Mouse (Mus musculus): ENCODE measurements at regions not wholly inside any gene's neighbourhood (a gene's known extent, or its start where the extent isn't known, plus 50 kb on each side); places are given as distances from the start of the nearest gene placed in this dataset.
"Not testable (repeated sequence)": the region's sequence is repeated elsewhere in the genome, so short reads cannot be mapped to it uniquely, and the experiment has no call there.

DNA sequence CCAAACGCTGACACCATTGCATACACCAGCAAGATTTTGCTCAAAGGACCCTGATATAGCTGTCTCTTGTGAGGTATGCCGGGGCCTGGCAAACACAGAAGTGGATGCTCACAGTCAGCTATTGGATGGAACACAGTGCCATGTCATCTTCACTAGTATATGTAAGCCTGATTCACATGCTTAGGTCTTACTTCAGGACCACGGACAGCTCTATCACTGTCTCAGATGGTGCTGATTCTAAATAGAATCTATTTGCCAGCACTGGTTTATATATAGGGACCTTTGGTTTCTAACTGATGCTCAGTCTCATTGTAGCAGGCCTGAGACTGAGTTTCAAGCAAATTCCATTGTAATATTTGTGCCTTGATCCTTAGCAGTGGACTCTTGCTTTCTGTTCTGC lies 248.8 kb downstream of the Arl6ip6 start:
- ATAC-seq; H3K4me1 ChIP-seq (ENCODE audit: control insufficient read depth, insufficient read depth, low read length); H3K36me3 ChIP-seq (ENCODE audit: control insufficient read depth, insufficient read depth, low read length); H3K9ac ChIP-seq (ENCODE audit: low read depth, low read length); H3K27me3 ChIP-seq (replicated peaks; ENCODE audit: control insufficient read depth, insufficient read depth, low read length); H3K27ac ChIP-seq (ENCODE audit: low read length); H3K4me2 ChIP-seq (ENCODE audit: low read depth, low read length); H3K9me3 ChIP-seq (ENCODE audit: control insufficient read depth, low read length); H3K4me3 ChIP-seq (ENCODE audit: low read length): not testable (repeated sequence)
- WGBS: 55% methylated on average over 3 of the region's 3 CpGs

DNA sequence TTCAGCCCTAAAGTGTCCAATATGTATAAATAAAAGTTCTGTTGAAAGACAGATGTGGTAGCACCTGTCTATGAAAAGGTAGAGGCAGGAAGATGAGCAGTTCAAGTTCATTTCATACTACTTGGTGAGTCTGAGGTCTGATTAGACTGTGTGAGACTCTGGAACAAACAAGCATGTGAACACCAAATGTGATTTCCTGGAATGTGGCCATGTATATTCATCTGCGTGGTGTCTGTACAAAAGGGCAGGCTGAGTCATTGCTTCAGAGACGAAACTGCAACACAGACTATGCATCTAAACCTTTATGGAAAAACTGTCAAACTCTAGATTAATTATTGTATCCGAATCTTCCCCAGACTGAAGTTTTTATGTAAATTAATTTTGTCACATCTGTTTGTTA lies 268.7 kb downstream of the Arl6ip6 start:
- H3K27ac ChIP-seq (ENCODE audit: low read length): no peak overlapping the region
- H3K4me1 ChIP-seq (ENCODE audit: control insufficient read depth, insufficient read depth, low read length): no peaks in the 10 kb centered on the region
- H3K9me3 ChIP-seq (ENCODE audit: control insufficient read depth, low read length): no peaks in the 10 kb centered on the region
- H3K36me3 ChIP-seq (ENCODE audit: control insufficient read depth, insufficient read depth, low read length): no peaks in the 10 kb centered on the region
- H3K27me3 ChIP-seq (replicated peaks; ENCODE audit: control insufficient read depth, insufficient read depth, low read length): no peaks in the 10 kb centered on the region
- H3K4me2 ChIP-seq (ENCODE audit: low read depth, low read length): no peak overlapping the region
- no peak for ATAC-seq
- H3K9ac ChIP-seq (ENCODE audit: low read depth, low read length): no peak overlapping the region
- WGBS: 62% methylated on average over 3 of the region's 3 CpGs
- H3K4me3 ChIP-seq (ENCODE audit: low read length): no peak overlapping the region

DNA sequence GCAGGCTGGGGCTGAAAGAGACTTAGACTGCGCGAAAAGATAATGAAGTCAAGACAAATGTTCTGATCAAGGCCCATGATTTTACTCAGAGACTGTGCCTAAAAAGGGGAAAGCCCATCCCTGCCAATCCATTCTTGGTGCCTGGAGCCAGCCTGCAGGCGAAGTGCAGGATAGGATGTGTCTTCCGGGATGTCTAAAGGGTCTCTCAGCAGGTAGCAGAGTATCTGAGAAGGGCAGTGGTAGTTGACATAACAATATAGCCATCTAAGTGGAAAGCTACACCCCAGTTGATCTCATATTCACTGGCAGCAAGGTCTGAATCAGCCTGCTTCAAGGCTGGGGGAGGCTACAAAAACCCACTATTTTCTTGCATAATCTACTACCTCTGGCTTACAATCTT lies 282.9 kb downstream of the Arl6ip6 start:
- ATAC-seq: no peak
- no peaks in the 10 kb centered on the region for H3K9me3 ChIP-seq (ENCODE audit: control insufficient read depth, low read length)
- H3K36me3 ChIP-seq (ENCODE audit: control insufficient read depth, insufficient read depth, low read length): no peaks in the 10 kb centered on the region
- no peak overlapping the region for H3K4me2 ChIP-seq (ENCODE audit: low read depth, low read length)
- no peaks in the 10 kb centered on the region for H3K4me1 ChIP-seq (ENCODE audit: control insufficient read depth, insufficient read depth, low read length)
- H3K9ac ChIP-seq (ENCODE audit: low read depth, low read length): no peak overlapping the region
- H3K4me3 ChIP-seq (ENCODE audit: low read length): no peak overlapping the region
- 85% methylated on average over 4 of the region's 4 CpGs for WGBS
- H3K27ac ChIP-seq (ENCODE audit: low read length): no peak overlapping the region
- H3K27me3 ChIP-seq (replicated peaks; ENCODE audit: control insufficient read depth, insufficient read depth, low read length): no peaks in the 10 kb centered on the region

DNA sequence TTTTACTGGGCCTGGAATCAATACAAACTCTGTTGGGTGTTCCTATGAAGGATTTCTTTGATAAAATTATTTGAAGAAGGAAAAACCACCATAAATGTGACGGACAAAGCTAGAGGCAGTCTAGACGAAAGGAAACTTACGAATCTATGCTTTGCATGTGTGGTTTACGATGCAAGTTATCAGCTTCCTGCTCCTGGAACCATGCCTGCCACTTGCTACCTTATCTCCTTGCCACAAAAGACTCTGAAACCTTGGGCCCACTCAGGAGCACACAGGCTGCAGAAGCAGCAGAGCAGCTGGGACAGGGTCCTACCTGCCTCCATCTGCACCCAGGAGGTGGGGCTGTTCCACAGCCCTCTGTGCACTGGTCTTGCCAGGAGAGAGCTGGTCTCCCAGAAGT lies 287.5 kb downstream of the Arl6ip6 start:
- H3K9me3 ChIP-seq (ENCODE audit: control insufficient read depth, low read length); H3K27me3 ChIP-seq (replicated peaks; ENCODE audit: control insufficient read depth, insufficient read depth, low read length); H3K27ac ChIP-seq (ENCODE audit: low read length); H3K4me1 ChIP-seq (ENCODE audit: control insufficient read depth, insufficient read depth, low read length); H3K9ac ChIP-seq (ENCODE audit: low read depth, low read length); H3K36me3 ChIP-seq (ENCODE audit: control insufficient read depth, insufficient read depth, low read length); ATAC-seq; H3K4me2 ChIP-seq (ENCODE audit: low read depth, low read length); H3K4me3 ChIP-seq (ENCODE audit: low read length): not testable (repeated sequence)
- 70% methylated on average over 4 of the region's 4 CpGs for WGBS

DNA sequence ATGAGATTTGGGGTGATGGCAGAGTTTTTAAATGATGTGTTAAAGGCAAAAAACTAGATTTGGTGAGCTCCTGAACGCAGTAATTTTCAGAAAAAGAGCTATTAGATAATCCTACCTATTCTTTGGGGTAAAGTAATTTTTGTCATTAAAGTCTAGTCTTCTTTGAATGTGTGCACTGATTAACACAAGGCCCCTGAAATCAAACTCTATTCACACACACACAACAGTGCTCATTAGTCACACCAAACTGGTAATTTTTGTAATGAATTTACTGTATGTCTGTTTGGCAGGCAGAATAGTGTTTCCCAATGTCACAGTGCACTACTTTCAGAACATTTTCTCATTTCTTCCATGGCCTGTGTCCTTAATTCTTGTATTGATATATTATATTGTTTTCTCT lies 296.8 kb downstream of the Arl6ip6 start:
- H3K9ac ChIP-seq (ENCODE audit: low read depth, low read length): no peak overlapping the region
- no peaks in the 10 kb centered on the region for H3K4me1 ChIP-seq (ENCODE audit: control insufficient read depth, insufficient read depth, low read length)
- ATAC-seq: no peak
- no peak overlapping the region for H3K4me2 ChIP-seq (ENCODE audit: low read depth, low read length)
- no peaks in the 10 kb centered on the region for H3K27me3 ChIP-seq (replicated peaks; ENCODE audit: control insufficient read depth, insufficient read depth, low read length)
- H3K4me3 ChIP-seq (ENCODE audit: low read length): no peak overlapping the region
- WGBS: 77% methylated on average over 1 of the region's 1 CpGs
- H3K27ac ChIP-seq (ENCODE audit: low read length): no peak overlapping the region
- H3K9me3 ChIP-seq (ENCODE audit: control insufficient read depth, low read length): no peaks in the 10 kb centered on the region
- no peaks in the 10 kb centered on the region for H3K36me3 ChIP-seq (ENCODE audit: control insufficient read depth, insufficient read depth, low read length)

DNA sequence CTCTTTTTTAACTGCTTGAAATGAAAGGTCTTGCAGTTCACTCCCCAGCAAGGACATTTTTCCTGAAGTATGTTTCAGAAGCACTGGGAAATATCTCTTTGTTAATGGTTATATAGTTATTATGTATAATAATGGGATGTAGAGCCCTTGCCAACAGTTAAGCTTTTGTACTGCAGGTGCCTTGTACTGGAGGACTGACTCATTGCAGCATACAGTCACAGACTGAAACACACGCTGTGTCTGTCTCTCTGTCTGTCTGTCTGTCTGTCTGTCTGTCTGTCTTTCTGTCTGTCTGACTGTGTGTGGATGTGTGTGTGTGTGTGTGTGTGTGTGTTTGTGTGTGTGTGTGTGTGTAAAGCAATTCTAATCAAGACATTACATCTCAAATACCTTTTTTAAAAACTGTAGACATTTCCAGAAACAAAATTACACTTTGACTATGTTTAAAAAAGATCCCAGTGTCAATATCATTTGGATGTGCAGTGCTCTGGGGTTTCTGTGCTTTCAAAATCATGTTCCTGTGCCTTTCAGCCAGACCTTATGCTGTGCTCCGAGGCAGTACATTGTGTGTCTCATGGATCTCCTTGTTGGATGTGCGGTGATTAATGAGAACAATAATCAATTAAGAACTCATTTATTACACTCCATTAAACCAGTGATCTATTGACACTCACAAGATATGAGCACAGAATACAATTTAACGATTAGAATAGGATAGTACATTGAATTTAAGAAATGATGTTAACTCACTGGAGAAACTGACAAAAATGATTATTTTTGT lies 299.5 kb downstream of the Arl6ip6 start:
- Histone ChIP-seq H3K4me2 (ENCODE audit: low read depth, low read length) (no peak overlapping the region), H3K36me3 (ENCODE audit: control insufficient read depth, insufficient read depth, low read length) (no peaks in the 10 kb centered on the region), H3K27ac (ENCODE audit: low read length) (no peak overlapping the region), H3K9ac (ENCODE audit: low read depth, low read length) (no peak overlapping the region), H3K27me3 (replicated peaks; ENCODE audit: control insufficient read depth, insufficient read depth, low read length) (no peaks in the 10 kb centered on the region), H3K4me3 (ENCODE audit: low read length) (no peak overlapping the region), H3K9me3 (ENCODE audit: control insufficient read depth, low read length) (no peaks in the 10 kb centered on the region), H3K4me1 (ENCODE audit: control insufficient read depth, insufficient read depth, low read length) (no peaks in the 10 kb centered on the region)
- WGBS: 66% methylated on average over 4 of the region's 4 CpGs
- ATAC-seq: no peak

DNA sequence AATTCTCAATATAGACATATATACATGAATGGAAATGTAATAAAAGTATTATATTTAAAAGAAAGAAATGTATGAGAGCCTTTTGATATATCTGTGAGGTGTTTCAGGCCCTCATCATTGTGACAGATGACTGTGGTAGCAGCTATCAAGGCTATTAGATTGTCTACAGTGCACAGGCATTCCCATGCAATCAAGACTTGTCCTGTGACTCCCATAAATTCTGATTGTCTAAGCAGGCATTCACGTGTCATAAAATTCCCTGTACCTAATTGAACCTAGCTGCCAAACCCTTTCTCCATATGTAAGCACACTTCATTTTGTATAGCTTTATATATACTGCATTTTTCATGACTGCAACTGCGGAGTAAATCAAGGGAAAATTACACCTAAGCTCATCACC lies 301.3 kb downstream of the Arl6ip6 start:
- Histone ChIP-seq H3K4me3 (ENCODE audit: low read length) (no peak overlapping the region), H3K27ac (ENCODE audit: low read length) (no peak overlapping the region), H3K9me3 (ENCODE audit: control insufficient read depth, low read length) (no peaks in the 10 kb centered on the region), H3K36me3 (ENCODE audit: control insufficient read depth, insufficient read depth, low read length) (no peaks in the 10 kb centered on the region), H3K4me2 (ENCODE audit: low read depth, low read length) (no peak overlapping the region), H3K4me1 (ENCODE audit: control insufficient read depth, insufficient read depth, low read length) (no peaks in the 10 kb centered on the region), H3K9ac (ENCODE audit: low read depth, low read length) (no peak overlapping the region), H3K27me3 (replicated peaks; ENCODE audit: control insufficient read depth, insufficient read depth, low read length) (no peaks in the 10 kb centered on the region)
- 69% methylated on average over 2 of the region's 2 CpGs for WGBS
- ATAC-seq: peak; percentile 64; the same call in 1 of the 2 replicates

DNA sequence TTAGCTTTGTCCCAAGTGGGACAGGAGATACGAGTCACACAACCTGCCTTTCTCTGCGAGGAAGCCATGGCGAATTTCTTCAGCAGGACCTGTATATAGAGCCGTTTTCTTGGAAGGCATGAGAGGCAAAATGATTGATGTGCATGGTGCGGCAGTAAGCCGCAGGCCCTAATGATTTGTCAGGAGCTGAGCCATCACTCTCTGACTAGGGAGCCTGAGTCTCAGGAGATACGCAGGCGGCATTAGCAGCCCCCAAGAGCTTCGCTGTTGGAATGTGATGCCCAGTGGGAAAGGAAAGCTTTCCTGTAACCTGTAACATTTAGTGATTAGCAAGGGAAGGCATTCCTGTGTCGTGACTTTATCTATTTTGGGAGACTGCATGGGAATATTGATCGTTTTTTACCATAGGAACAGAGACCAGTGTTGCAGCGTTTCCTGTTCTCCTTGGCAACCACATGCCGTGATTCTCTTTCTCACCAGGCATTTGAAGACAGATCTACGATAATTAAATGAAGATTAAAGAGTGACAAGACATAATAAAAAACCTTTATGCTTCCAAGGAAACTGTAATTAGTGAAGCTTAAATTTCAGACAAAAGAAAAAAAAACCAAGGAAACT lies 310.2 kb downstream of the Arl6ip6 start:
- no peaks in the 10 kb centered on the region for H3K9me3 ChIP-seq (ENCODE audit: control insufficient read depth, low read length)
- WGBS: 45% methylated on average over 14 of the region's 14 CpGs
- H3K4me1 ChIP-seq (ENCODE audit: control insufficient read depth, insufficient read depth, low read length): no peaks in the 10 kb centered on the region
- no peaks in the 10 kb centered on the region for H3K27me3 ChIP-seq (replicated peaks; ENCODE audit: control insufficient read depth, insufficient read depth, low read length)
- H3K4me2 ChIP-seq (ENCODE audit: low read depth, low read length): no peak overlapping the region
- no peaks in the 10 kb centered on the region for H3K36me3 ChIP-seq (ENCODE audit: control insufficient read depth, insufficient read depth, low read length)
- no peak for ATAC-seq
- no peak overlapping the region for H3K9ac ChIP-seq (ENCODE audit: low read depth, low read length)
- H3K27ac ChIP-seq (ENCODE audit: low read length): no peak overlapping the region
- H3K4me3 ChIP-seq (ENCODE audit: low read length): no peak overlapping the region

DNA sequence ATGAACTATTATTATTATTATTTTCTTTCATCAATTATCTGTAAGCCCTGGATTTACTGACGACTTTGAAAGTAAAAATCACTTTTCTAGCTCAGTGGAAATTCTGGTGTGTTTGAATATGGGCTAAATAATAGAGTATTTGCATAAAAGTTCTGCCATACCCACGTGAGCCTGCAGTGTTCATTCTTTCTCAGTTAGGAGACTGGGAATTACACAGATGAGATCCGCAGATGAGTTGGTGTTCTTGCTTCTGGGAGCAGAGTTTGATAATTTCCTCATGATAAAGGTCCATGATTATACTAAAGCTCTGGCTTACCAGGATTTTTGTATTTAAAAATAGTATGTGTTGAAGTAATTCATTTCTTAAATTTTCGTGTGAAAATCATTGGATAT lies 310.7 kb downstream of the Arl6ip6 start:
- H3K27me3 ChIP-seq (replicated peaks; ENCODE audit: control insufficient read depth, insufficient read depth, low read length): no peaks in the 10 kb centered on the region
- H3K9ac ChIP-seq (ENCODE audit: low read depth, low read length): no peak overlapping the region
- no peaks in the 10 kb centered on the region for H3K9me3 ChIP-seq (ENCODE audit: control insufficient read depth, low read length)
- no peaks in the 10 kb centered on the region for H3K4me1 ChIP-seq (ENCODE audit: control insufficient read depth, insufficient read depth, low read length)
- no peak overlapping the region for H3K4me2 ChIP-seq (ENCODE audit: low read depth, low read length)
- no peaks in the 10 kb centered on the region for H3K36me3 ChIP-seq (ENCODE audit: control insufficient read depth, insufficient read depth, low read length)
- no peak for ATAC-seq
- no peak overlapping the region for H3K4me3 ChIP-seq (ENCODE audit: low read length)
- H3K27ac ChIP-seq (ENCODE audit: low read length): no peak overlapping the region
- 63% methylated on average over 4 of the region's 4 CpGs for WGBS

DNA sequence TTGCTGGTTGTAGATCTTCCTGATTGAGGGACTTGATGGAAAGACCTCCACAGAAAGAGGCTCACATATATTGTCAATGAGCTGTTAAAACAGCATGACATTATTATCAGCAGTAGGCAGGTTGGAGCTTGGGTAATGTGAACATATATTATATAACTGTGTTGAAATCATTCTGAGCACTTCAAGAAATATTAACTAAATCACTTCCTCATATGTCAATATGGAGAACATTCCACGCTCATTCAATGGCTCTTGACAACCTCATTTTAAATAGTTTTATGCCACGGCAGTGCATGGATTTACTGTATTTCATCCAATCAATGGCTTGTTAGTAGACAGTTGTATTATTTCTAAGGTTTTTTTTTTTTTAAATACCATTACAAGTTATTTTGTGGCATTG lies 350.6 kb downstream of the Arl6ip6 start:
- Histone ChIP-seq H3K4me1 (ENCODE audit: control insufficient read depth, insufficient read depth, low read length) (no peaks in the 10 kb centered on the region), H3K4me3 (ENCODE audit: low read length) (no peak overlapping the region), H3K27ac (ENCODE audit: low read length) (no peak overlapping the region), H3K36me3 (ENCODE audit: control insufficient read depth, insufficient read depth, low read length) (no peaks in the 10 kb centered on the region), H3K27me3 (replicated peaks; ENCODE audit: control insufficient read depth, insufficient read depth, low read length) (no peaks in the 10 kb centered on the region), H3K9ac (ENCODE audit: low read depth, low read length) (no peak overlapping the region), H3K9me3 (ENCODE audit: control insufficient read depth, low read length) (no peaks in the 10 kb centered on the region), H3K4me2 (ENCODE audit: low read depth, low read length) (no peak overlapping the region)
- ATAC-seq: no peak
- WGBS: 92% methylated on average over 2 of the region's 2 CpGs
